Mouse (Mus musculus): ENCODE results near the gene Map3k13. TPM values are rescaled to one million over a fixed set of nuclear protein-coding genes. Genes with fewer than 3 reads are reported as not detected.

The Map3k13 gene
- polyA plus RNA-seq, 1 experiment from 2014 or later = 6.4 TPM

DNA sequence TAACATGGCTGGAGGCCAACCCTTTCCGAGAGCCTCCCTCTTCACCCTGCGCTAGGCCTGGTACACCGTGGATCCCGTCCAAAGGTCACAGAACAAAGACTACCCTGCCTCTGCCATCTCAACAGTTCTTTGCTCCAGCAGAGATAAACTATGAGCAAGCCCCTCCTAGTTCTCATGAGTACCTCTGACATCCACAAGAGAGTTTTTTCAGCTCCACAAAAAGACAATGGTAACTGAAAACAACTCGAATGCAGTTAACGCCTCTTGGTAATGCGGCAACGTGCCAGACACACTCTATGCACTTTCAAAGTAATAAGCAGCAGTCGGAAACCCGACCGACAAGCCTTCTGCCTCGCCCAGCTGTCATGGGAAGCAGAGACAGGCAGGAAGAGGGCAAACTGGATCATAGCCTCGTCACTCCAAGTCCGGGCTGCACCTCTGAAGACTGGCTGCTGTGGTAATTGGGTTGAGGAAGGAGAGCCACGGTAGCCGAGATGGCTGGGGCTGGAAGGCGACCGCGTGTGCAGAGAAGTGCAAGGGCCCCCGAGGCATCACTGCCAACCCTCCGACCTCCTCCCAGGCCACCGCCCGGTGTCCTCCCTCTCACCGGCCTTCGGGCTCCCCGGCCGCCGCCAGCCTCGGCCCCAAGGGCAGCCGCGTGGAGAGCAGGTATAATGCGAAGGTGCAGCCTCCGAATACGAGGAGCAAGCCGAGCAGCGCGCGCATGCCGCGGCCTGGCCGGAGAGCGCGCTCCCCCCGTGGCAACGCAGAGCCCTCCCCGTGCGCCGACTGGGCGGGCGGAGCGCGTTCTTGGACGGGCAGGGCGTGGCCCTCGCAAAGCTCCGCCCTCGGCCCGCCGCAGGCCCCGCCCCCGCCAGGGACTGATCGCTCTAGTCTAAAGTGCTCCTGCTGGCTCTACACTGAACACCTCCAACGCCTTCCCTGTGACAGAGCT is 152.9 kb downstream of the Map3k13 start, which contains the start of gene Tmem41a:
Gene Tmem41a, minus strand, starts transcription at position 792 of the 955 bp plus-strand sequence.
- 1% methylated on average over 56 of the region's 63 CpGs for WGBS
- H3K9ac ChIP-seq (ENCODE audit: low read depth, low read length) = peak within 1 kb of the TSS; percentile 93
- H3K27ac ChIP-seq (ENCODE audit: low read length) = peak within 1 kb of the TSS; percentile 72

DNA sequence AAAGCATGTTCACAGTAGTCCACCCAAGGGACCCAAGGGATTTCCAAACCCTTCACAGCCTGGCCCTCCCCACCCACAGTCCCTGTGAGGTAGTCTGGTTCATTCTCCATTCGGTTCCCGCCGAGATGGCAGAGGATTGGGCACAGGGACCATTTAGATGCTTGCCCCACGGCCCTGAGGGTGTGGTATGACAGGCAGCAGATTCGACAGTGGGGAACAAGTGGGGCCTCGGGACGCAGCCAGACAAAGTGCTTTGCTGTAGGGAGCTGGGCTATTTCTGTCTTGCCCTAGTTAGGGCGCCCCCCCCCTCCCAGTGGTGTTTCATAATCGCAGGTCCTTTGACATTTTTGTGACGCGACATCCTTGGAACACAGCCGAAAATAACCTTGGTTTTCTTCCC is 161.4 kb downstream of the Map3k13 start:
- Histone ChIP-seq H3K9ac (ENCODE audit: low read depth, low read length) (no peak overlapping the region), H3K36me3 (ENCODE audit: control insufficient read depth, insufficient read depth, low read length) (no peaks in the 10 kb centered on the region), H3K27ac (ENCODE audit: low read length) (no peak overlapping the region), H3K27me3 (ENCODE audit: control insufficient read depth, insufficient read depth, low read depth, low read length) (no peaks in the 10 kb centered on the region), H3K4me2 (ENCODE audit: low read length) (no peak overlapping the region), H3K9me3 (replicated peaks; ENCODE audit: control insufficient read depth, low read length, poor library complexity, severe bottlenecking) (no peaks in the 10 kb centered on the region), H3K4me1 (ENCODE audit: control insufficient read depth, insufficient read depth, low read length) (no peaks in the 10 kb centered on the region), H3K4me3 (ENCODE audit: low read depth, low read length) (no peak overlapping the region)
- 84% methylated on average over 12 of the region's 12 CpGs for WGBS
- ATAC-seq = no peak

More for the DNA sequence above, 152.9 kb downstream of the Map3k13 start, which contains the start of gene Tmem41a:
- H3K9me3 ChIP-seq (replicated peaks; ENCODE audit: control insufficient read depth, low read length, poor library complexity, severe bottlenecking) = no peaks in the 10 kb centered on the region
- ATAC-seq = peak; percentile 98
- peak within 1 kb of the TSS; percentile 78 for H3K4me3 ChIP-seq (ENCODE audit: low read depth, low read length)
- no peaks in the 10 kb centered on the region for H3K27me3 ChIP-seq (ENCODE audit: control insufficient read depth, insufficient read depth, low read depth, low read length)
- H3K4me2 ChIP-seq (ENCODE audit: low read length) = peak within 1 kb of the TSS; percentile 83
- no peaks in the 10 kb centered on the region for H3K36me3 ChIP-seq (ENCODE audit: control insufficient read depth, insufficient read depth, low read length)
- no peaks in the 10 kb centered on the region; the same call in 1 of the 2 replicates for H3K4me1 ChIP-seq (ENCODE audit: control insufficient read depth, insufficient read depth, low read length)

DNA sequence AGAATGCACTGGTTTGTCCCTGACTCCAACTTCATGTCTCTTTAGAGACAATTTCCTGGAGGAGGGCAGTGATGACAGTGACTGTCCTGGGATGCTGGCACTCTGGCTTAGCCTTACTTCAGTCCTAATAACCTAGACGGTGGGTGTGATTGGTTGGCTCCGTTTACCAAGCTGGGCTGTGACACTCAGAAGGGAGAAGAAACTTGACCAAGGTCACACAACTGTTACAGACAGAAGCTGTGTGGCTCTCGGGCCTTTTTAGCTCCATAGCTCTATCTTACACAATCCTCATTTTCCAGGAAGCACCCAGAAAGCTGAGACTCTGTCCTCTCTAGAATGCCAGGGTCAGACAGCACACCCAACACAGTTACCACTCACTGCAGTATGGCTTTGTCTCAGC is 171.4 kb downstream of the Map3k13 start:
- no peak overlapping the region for H3K4me3 ChIP-seq (ENCODE audit: low read depth, low read length)
- WGBS = 86% methylated on average over 3 of the region's 3 CpGs
- ATAC-seq = no peak
- H3K27me3 ChIP-seq (ENCODE audit: control insufficient read depth, insufficient read depth, low read depth, low read length) = no peaks in the 10 kb centered on the region
- no peaks in the 10 kb centered on the region for H3K4me1 ChIP-seq (ENCODE audit: control insufficient read depth, insufficient read depth, low read length)
- no peak overlapping the region for H3K4me2 ChIP-seq (ENCODE audit: low read length)
- no peak overlapping the region for H3K27ac ChIP-seq (ENCODE audit: low read length)
- no peaks in the 10 kb centered on the region for H3K36me3 ChIP-seq (ENCODE audit: control insufficient read depth, insufficient read depth, low read length)
- no peaks in the 10 kb centered on the region for H3K9me3 ChIP-seq (replicated peaks; ENCODE audit: control insufficient read depth, low read length, poor library complexity, severe bottlenecking)
- no peak overlapping the region for H3K9ac ChIP-seq (ENCODE audit: low read depth, low read length)

- no peak overlapping the region for H3K27ac ChIP-seq (ENCODE audit: low read length)
- 88% methylated on average over 3 of the region's 5 CpGs for WGBS
- no peaks in the 10 kb centered on the region for H3K36me3 ChIP-seq (ENCODE audit: control insufficient read depth, insufficient read depth, low read length)
- H3K4me2 ChIP-seq (ENCODE audit: low read length) = no peak overlapping the region
- no peak overlapping the region for H3K4me3 ChIP-seq (ENCODE audit: low read depth, low read length)
- no peaks in the 10 kb centered on the region for H3K27me3 ChIP-seq (ENCODE audit: control insufficient read depth, insufficient read depth, low read depth, low read length)
- no peak overlapping the region for H3K9ac ChIP-seq (ENCODE audit: low read depth, low read length)
- no peaks in the 10 kb centered on the region for H3K9me3 ChIP-seq (replicated peaks; ENCODE audit: control insufficient read depth, low read length, poor library complexity, severe bottlenecking)
- no peak for ATAC-seq
- no peaks in the 10 kb centered on the region for H3K4me1 ChIP-seq (ENCODE audit: control insufficient read depth, insufficient read depth, low read length)
Measured at GRCm38 (mm10) chr16:21969874-21970273, 175.7 kb downstream of the Map3k13 start.

DNA sequence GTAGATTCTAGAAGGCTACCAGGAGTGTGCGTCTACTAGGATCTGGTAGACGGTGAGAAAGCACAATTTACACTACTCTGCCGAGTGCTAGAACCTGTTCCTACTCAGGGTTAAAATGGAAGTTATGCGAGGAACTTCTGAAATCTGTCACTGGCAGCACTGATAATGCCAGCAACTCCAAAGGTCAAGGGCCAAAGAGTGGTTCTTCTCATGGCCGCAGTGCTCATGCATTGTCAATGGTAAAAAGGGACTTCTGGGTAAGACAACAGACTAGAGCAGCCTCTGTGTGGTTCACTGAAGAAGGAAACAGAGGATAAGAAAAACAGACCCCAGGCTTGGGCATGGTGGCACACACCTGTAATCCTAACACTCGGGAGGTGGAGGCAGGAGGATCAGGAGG is 176.4 kb downstream of the Map3k13 start:
- H3K9ac ChIP-seq (ENCODE audit: low read depth, low read length) = no peak overlapping the region
- no peaks in the 10 kb centered on the region for H3K27me3 ChIP-seq (ENCODE audit: control insufficient read depth, insufficient read depth, low read depth, low read length)
- no peak overlapping the region for H3K27ac ChIP-seq (ENCODE audit: low read length)
- H3K36me3 ChIP-seq (ENCODE audit: control insufficient read depth, insufficient read depth, low read length) = no peaks in the 10 kb centered on the region
- no peak overlapping the region for H3K4me3 ChIP-seq (ENCODE audit: low read depth, low read length)
- no peaks in the 10 kb centered on the region for H3K4me1 ChIP-seq (ENCODE audit: control insufficient read depth, insufficient read depth, low read length)
- WGBS = 94% methylated on average over 6 of the region's 6 CpGs
- no peak for ATAC-seq
- no peaks in the 10 kb centered on the region for H3K9me3 ChIP-seq (replicated peaks; ENCODE audit: control insufficient read depth, low read length, poor library complexity, severe bottlenecking)
- H3K4me2 ChIP-seq (ENCODE audit: low read length) = no peak overlapping the region

- ATAC-seq = no peak
- H3K9me3 ChIP-seq (replicated peaks; ENCODE audit: control insufficient read depth, low read length, poor library complexity, severe bottlenecking) = no peaks in the 10 kb centered on the region
- no peak overlapping the region for H3K9ac ChIP-seq (ENCODE audit: low read depth, low read length)
- no peak overlapping the region for H3K4me3 ChIP-seq (ENCODE audit: low read depth, low read length)
- H3K4me2 ChIP-seq (ENCODE audit: low read length) = no peak overlapping the region
- no peaks in the 10 kb centered on the region for H3K36me3 ChIP-seq (ENCODE audit: control insufficient read depth, insufficient read depth, low read length)
- WGBS = 37% methylated on average over 4 of the region's 4 CpGs
- H3K27ac ChIP-seq (ENCODE audit: low read length) = no peak overlapping the region
- H3K27me3 ChIP-seq (ENCODE audit: control insufficient read depth, insufficient read depth, low read depth, low read length) = no peaks in the 10 kb centered on the region
- H3K4me1 ChIP-seq (ENCODE audit: control insufficient read depth, insufficient read depth, low read length) = no peaks in the 10 kb centered on the region
Measured at GRCm38 (mm10) chr16:21971446-21971845, 177.3 kb downstream of the Map3k13 start.

GRCm38 (mm10) chr16:21976203-21976602 is 182.1 kb downstream of the Map3k13 start:
- H3K27me3 ChIP-seq (ENCODE audit: control insufficient read depth, insufficient read depth, low read depth, low read length) = no peaks in the 10 kb centered on the region
- no peaks in the 10 kb centered on the region for H3K9me3 ChIP-seq (replicated peaks; ENCODE audit: control insufficient read depth, low read length, poor library complexity, severe bottlenecking)
- no peak overlapping the region for H3K4me3 ChIP-seq (ENCODE audit: low read depth, low read length)
- no peak for ATAC-seq
- H3K9ac ChIP-seq (ENCODE audit: low read depth, low read length) = peak overlapping the region; percentile 27; the same call in 1 of the 2 replicates
- H3K4me1 ChIP-seq (ENCODE audit: control insufficient read depth, insufficient read depth, low read length) = no peaks in the 10 kb centered on the region
- H3K27ac ChIP-seq (ENCODE audit: low read length) = no peak overlapping the region
- peak overlapping the region; percentile 43 for H3K4me2 ChIP-seq (ENCODE audit: low read length)
- no peaks in the 10 kb centered on the region for H3K36me3 ChIP-seq (ENCODE audit: control insufficient read depth, insufficient read depth, low read length)
- WGBS = under 1% methylated on average over 16 of the region's 16 CpGs

DNA sequence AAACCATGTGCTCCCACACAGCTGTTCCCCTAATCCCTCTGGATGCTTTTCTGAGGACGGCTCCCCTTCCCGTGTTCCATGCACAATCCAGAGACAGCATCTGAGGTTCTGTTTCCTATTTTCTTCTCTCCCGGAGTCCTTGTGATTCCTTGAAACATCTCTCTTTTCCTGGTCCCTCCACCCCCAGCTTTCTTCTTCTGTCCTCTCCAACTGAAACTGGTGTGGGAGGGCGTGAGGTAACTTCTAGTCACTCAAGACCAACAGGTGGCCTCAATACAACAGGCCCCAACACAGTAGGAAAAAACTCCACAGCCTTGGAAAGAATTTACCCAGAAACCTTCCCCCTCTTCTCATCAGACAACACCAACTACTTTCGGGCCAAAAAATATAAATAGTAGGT is 183.2 kb downstream of the Map3k13 start:
- Histone ChIP-seq H3K36me3 (ENCODE audit: control insufficient read depth, insufficient read depth, low read length) (no peaks in the 10 kb centered on the region), H3K4me1 (ENCODE audit: control insufficient read depth, insufficient read depth, low read length) (no peaks in the 10 kb centered on the region), H3K27ac (ENCODE audit: low read length) (no peak overlapping the region), H3K9ac (ENCODE audit: low read depth, low read length) (no peak overlapping the region), H3K4me2 (ENCODE audit: low read length) (no peak overlapping the region), H3K9me3 (replicated peaks; ENCODE audit: control insufficient read depth, low read length, poor library complexity, severe bottlenecking) (no peaks in the 10 kb centered on the region), H3K4me3 (ENCODE audit: low read depth, low read length) (no peak overlapping the region), H3K27me3 (ENCODE audit: control insufficient read depth, insufficient read depth, low read depth, low read length) (no peaks in the 10 kb centered on the region)
- ATAC-seq = no peak
- 75% methylated on average over 5 of the region's 5 CpGs for WGBS
